Mouse (Mus musculus) cerebellum, adult 2 months (tissue): ENCODE results near the gene Melk.

Experiments used
- CTCF ChIP-seq: fragments of 200-500 bp; IDR thresholded peaks from 2 replicates; pipeline ENCODE4 v1.5.1; 2011; ENCODE audit warnings: low read depth, mild to moderate bottlenecking, control low read depth, low read length, moderate library complexity, borderline replicate concordance; ENCODE audit not compliant: insufficient read depth
- POLR2A ChIP-seq: fragments of 200-500 bp; IDR thresholded peaks from 2 replicates; pipeline ENCODE4 v1.6.1; 2011; ENCODE audit warnings: low read length, control low read depth, borderline replicate concordance; ENCODE audit not compliant: insufficient read depth

DNA sequence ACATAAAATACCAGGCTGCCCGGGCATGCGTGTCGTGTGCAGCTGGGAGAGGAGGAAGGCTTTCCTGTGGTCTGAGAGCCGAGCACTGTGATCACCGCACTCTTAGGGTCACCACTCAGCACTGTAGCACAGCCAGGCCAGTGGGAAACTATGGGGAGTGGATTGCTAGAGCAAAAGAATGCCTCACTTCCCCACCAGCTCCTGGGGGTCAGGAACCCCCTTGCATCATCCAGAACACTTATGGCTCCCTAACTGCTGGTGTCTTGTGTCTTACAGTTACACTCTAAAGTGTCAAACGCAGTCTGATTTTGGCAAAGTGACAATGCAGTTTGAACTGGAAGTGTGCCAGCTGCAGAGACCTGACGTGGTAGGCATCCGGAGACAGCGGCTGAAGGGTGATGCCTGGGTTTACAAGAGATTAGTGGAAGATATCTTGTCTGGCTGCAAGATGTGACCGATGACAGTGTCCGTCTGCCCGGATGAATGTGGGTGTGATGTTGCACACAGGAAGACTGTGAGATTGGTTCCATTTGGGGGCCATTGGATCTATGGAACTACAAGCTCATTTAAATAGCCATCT lies 62.8 kb downstream of the Melk start:
- TF ChIP-seq POLR2A (no peak), CTCF (no peak)
